Mouse (Mus musculus): ENCODE measurements around the gene Sypl2. TPM values are rescaled to one million over a fixed set of nuclear protein-coding genes. Genes with fewer than 3 reads are reported as not detected.

Gene Sypl2
- total RNA-seq, 2 experiments from 2014 or later, result 2.9 to 3.6 TPM

- DNase-seq (ENCODE audit: extremely low spot score in 1 of 2, low spot score in 1 of 2), result no peak
Observed at GRCm38 (mm10) chr3:108184742-108185141, 41.7 kb downstream of the Sypl2 start.

GRCm38 (mm10) chr3:108180514-108180913 lies 45.9 kb downstream of the Sypl2 start:
- no peak for DNase-seq (ENCODE audit: extremely low spot score in 1 of 2, low spot score in 1 of 2)

GRCm38 (mm10) chr3:108178756-108179715 lies 47.4 kb downstream of the Sypl2 start:
- no peak for DNase-seq (ENCODE audit: extremely low spot score in 1 of 2, low spot score in 1 of 2)

- peak; percentile 51 to 68 for DNase-seq (ENCODE audit: extremely low spot score in 1 of 2, low spot score in 1 of 2)
Observed at GRCm38 (mm10) chr3:108174672-108175531, 51.5 kb downstream of the Sypl2 start.

GRCm38 (mm10) chr3:108169199-108169598 lies 57.2 kb downstream of the Sypl2 start:
- no peak for DNase-seq (ENCODE audit: extremely low spot score in 1 of 2, low spot score in 1 of 2)

- DNase-seq (ENCODE audit: extremely low spot score in 1 of 2, low spot score in 1 of 2), result peak in 1 of 2 experiments; percentile 6
Observed at GRCm38 (mm10) chr3:108167499-108167898, 58.9 kb downstream of the Sypl2 start.

GRCm38 (mm10) chr3:108166486-108167211 lies 59.8 kb downstream of the Sypl2 start:
- DNase-seq (ENCODE audit: extremely low spot score in 1 of 2, low spot score in 1 of 2), result peak; percentile 21 to 34

GRCm38 (mm10) chr3:108165532-108166315 lies 60.7 kb downstream of the Sypl2 start:
- peak in 1 of 2 experiments; percentile 16 for DNase-seq (ENCODE audit: extremely low spot score in 1 of 2, low spot score in 1 of 2)

- peak; percentile 78 to 87 for DNase-seq (ENCODE audit: extremely low spot score in 1 of 2, low spot score in 1 of 2)
Observed at GRCm38 (mm10) chr3:108164807-108165206, 61.6 kb downstream of the Sypl2 start.

GRCm38 (mm10) chr3:108164091-108164490 lies 62.4 kb downstream of the Sypl2 start:
- no peak for DNase-seq (ENCODE audit: extremely low spot score in 1 of 2, low spot score in 1 of 2)

Other genes with a start within 250 kb of the Sypl2 start
- 1 to 10 TPM; 2.6 to 2.8 TPM for gene Gstm2, start 240.2 kb downstream of the Sypl2 start, total RNA-seq (2021)
- 100 to 1,000 TPM; 299 to 321 TPM for gene Gstm1, start 208.7 kb downstream of the Sypl2 start, total RNA-seq (2021)
- 10 to 100 TPM; 12.0 to 12.1 TPM for gene Gstm4, start 181.8 kb downstream of the Sypl2 start, total RNA-seq (2021)
- gene Ampd2, start 140.0 kb downstream of the Sypl2 start, total RNA-seq (2021), result 10 to 100 TPM; 69.8 to 76.2 TPM
- not detected for gene Gnat2, start 133.9 kb downstream of the Sypl2 start, total RNA-seq (2021)
- 10 to 100 TPM; 31.6 to 31.9 TPM for gene Gnai3, start 80.5 kb downstream of the Sypl2 start, total RNA-seq (2021)
- gene Gpr61, start 71.8 kb downstream of the Sypl2 start, total RNA-seq (2021), result 10 to 100 TPM; 15.2 to 18.6 TPM
- 10 to 100 TPM; 66.8 to 67.7 TPM for gene Amigo1, start 40.3 kb downstream of the Sypl2 start, total RNA-seq (2021)
- 10 to 100 TPM; 14.3 to 17.1 TPM for gene Cyb561d1, start 25.4 kb downstream of the Sypl2 start, total RNA-seq (2021)
- gene Atxn7l2, start 15.7 kb downstream of the Sypl2 start, total RNA-seq (2021), result 10 to 100 TPM; 19.5 to 31.1 TPM
- gene Psma5, start 30.3 kb upstream of the Sypl2 start, total RNA-seq (2021), result 10 to 100 TPM; 67.7 to 79.0 TPM
- gene Sort1, start 57.4 kb upstream of the Sypl2 start, total RNA-seq (2021), result 100 to 1,000 TPM; 349 to 354 TPM
- 1 to 10 TPM in 1 of 2 experiments, under 1 TPM in 1; 0.49 to 1.1 TPM for gene Mybphl, start 138.3 kb upstream of the Sypl2 start, total RNA-seq (2021)
- gene Psrc1, start 157.2 kb upstream of the Sypl2 start, total RNA-seq (2021), result 10 to 100 TPM; 15.5 to 17.3 TPM
- gene Celsr2, start 188.9 kb upstream of the Sypl2 start, total RNA-seq (2021), result 100 to 1,000 TPM; 172 to 199 TPM
- 100 to 1,000 TPM; 187 to 207 TPM for gene Sars, start 218.6 kb upstream of the Sypl2 start, total RNA-seq (2021)

Measured in layer of hippocampus, postnatal 25 days (tissue).